Mouse (Mus musculus): ENCODE data around the gene Gm11627. TPM values are rescaled to one million over a fixed set of nuclear protein-coding genes. Genes with fewer than 3 reads are reported as not detected.

Gm11627 gene
- polyA plus RNA-seq, 1 experiment from 2014 or later = 6.6 TPM

- no peak for ATAC-seq (ENCODE audit: low FRiP score)
- Histone ChIP-seq H3K9me3 (replicated peaks) (no peaks in the 10 kb centered on the region), H3K27ac (replicated peaks) (peak overlapping the region; percentile 38), H3K4me2 (0 out of 2 replicates have a peak overlapping the region, but pooled peaks have one; percentile 20), H3K27me3 (replicated peaks) (no peaks in the 10 kb centered on the region), H3K4me3 (replicated peaks) (no peak overlapping the region), H3K36me3 (no peaks in the 10 kb centered on the region), H3K4me1 (peaks cover 9% of the 10 kb centered on the region), H3K9ac (replicated peaks) (no peak overlapping the region)
- WGBS = 8% methylated on average over 4 of the region's 4 CpGs
Observed at GRCm38 (mm10) chr11:102595341-102595820, 16.1 kb upstream of the Gm11627 start.

- no peak overlapping the region for H3K4me3 ChIP-seq (replicated peaks)
- H3K36me3 ChIP-seq = no peaks in the 10 kb centered on the region
- no peaks in the 10 kb centered on the region for H3K9me3 ChIP-seq (replicated peaks)
- H3K9ac ChIP-seq (replicated peaks) = no peak overlapping the region
- no peaks in the 10 kb centered on the region for H3K27me3 ChIP-seq (replicated peaks)
- H3K4me2 ChIP-seq = no peak overlapping the region
- H3K4me1 ChIP-seq = peaks cover 4% of the 10 kb centered on the region; the same call in 1 of the 2 replicates
- no peak for ATAC-seq (ENCODE audit: low FRiP score)
- WGBS = 85% methylated on average over 3 of the region's 3 CpGs
- H3K27ac ChIP-seq (replicated peaks) = no peak overlapping the region
Observed at GRCm38 (mm10) chr11:102587554-102587953, 8.3 kb upstream of the Gm11627 start.

GRCm38 (mm10) chr11:102586445-102587130 lies 7.3 kb upstream of the Gm11627 start:
- ATAC-seq (ENCODE audit: low FRiP score) = no peak
- Histone ChIP-seq H3K4me2 (no peak overlapping the region), H3K36me3 (no peaks in the 10 kb centered on the region), H3K27me3 (replicated peaks) (peaks cover under 1% of the 10 kb centered on the region; the same call in 1 of the 2 replicates), H3K4me3 (replicated peaks) (no peak overlapping the region), H3K27ac (replicated peaks) (no peak overlapping the region), H3K4me1 (peaks cover 12% of the 10 kb centered on the region), H3K9ac (replicated peaks) (no peak overlapping the region), H3K9me3 (replicated peaks) (no peaks in the 10 kb centered on the region)
- 88% methylated on average over 4 of the region's 4 CpGs for WGBS

GRCm38 (mm10) chr11:102582736-102583135 lies 3.5 kb upstream of the Gm11627 start:
- H3K27me3 ChIP-seq (replicated peaks) = peaks cover 5% of the 10 kb centered on the region; the same call in 1 of the 2 replicates
- no peak overlapping the region for H3K27ac ChIP-seq (replicated peaks)
- ATAC-seq (ENCODE audit: low FRiP score) = no peak
- 38% methylated on average over 5 of the region's 5 CpGs for WGBS
- H3K36me3 ChIP-seq = no peaks in the 10 kb centered on the region
- H3K9ac ChIP-seq (replicated peaks) = no peak overlapping the region
- no peaks in the 10 kb centered on the region for H3K9me3 ChIP-seq (replicated peaks)
- no peak overlapping the region for H3K4me2 ChIP-seq
- no peak overlapping the region for H3K4me3 ChIP-seq (replicated peaks)
- peaks cover 32% of the 10 kb centered on the region for H3K4me1 ChIP-seq

GRCm38 (mm10) chr11:102582016-102582610 lies 2.9 kb upstream of the Gm11627 start:
- no peak overlapping the region for H3K9ac ChIP-seq (replicated peaks)
- H3K9me3 ChIP-seq (replicated peaks) = no peaks in the 10 kb centered on the region
- no peak overlapping the region for H3K4me3 ChIP-seq (replicated peaks)
- H3K4me2 ChIP-seq = no peak overlapping the region
- no peak for ATAC-seq (ENCODE audit: low FRiP score)
- peak overlapping the region; percentile 60; the same call in 1 of the 2 replicates for H3K27ac ChIP-seq (replicated peaks)
- H3K27me3 ChIP-seq (replicated peaks) = peaks cover 5% of the 10 kb centered on the region; the same call in 1 of the 2 replicates
- no peaks in the 10 kb centered on the region for H3K36me3 ChIP-seq
- WGBS = 19% methylated on average over 13 of the region's 13 CpGs
- peaks cover 32% of the 10 kb centered on the region for H3K4me1 ChIP-seq

- Histone ChIP-seq H3K9ac (replicated peaks) (no peak overlapping the region), H3K9me3 (replicated peaks) (no peaks in the 10 kb centered on the region), H3K36me3 (no peaks in the 10 kb centered on the region), H3K4me3 (replicated peaks) (no peak overlapping the region), H3K4me1 (peaks cover 32% of the 10 kb centered on the region), H3K27ac (replicated peaks) (peak overlapping the region; percentile 60), H3K27me3 (replicated peaks) (peaks cover 5% of the 10 kb centered on the region; the same call in 1 of the 2 replicates), H3K4me2 (no peak overlapping the region)
- no peak for ATAC-seq (ENCODE audit: low FRiP score)
- WGBS = 18% methylated on average over 11 of the region's 11 CpGs
Observed at GRCm38 (mm10) chr11:102581281-102582015, 2.2 kb upstream of the Gm11627 start.

- Histone ChIP-seq H3K36me3 (no peaks in the 10 kb centered on the region), H3K4me3 (replicated peaks) (no peak overlapping the region), H3K4me2 (peak overlapping the region; percentile 51; the same call in 1 of the 2 replicates), H3K27ac (replicated peaks) (peak overlapping the region; percentile 75), H3K9me3 (replicated peaks) (no peaks in the 10 kb centered on the region), H3K4me1 (peaks cover 32% of the 10 kb centered on the region), H3K9ac (replicated peaks) (no peak overlapping the region), H3K27me3 (replicated peaks) (peaks cover 5% of the 10 kb centered on the region; the same call in 1 of the 2 replicates)
- 28% methylated on average over 3 of the region's 3 CpGs for WGBS
- ATAC-seq (ENCODE audit: low FRiP score) = no peak
Observed at GRCm38 (mm10) chr11:102580034-102580330, 721 bp upstream of the Gm11627 start.

GRCm38 (mm10) chr11:102578341-102579118 lies 731 bp downstream of the Gm11627 start:
- Histone ChIP-seq H3K9ac (replicated peaks) (0 out of 2 replicates have a peak overlapping the region, but pooled peaks have one; percentile 10), H3K4me1 (peaks cover 32% of the 10 kb centered on the region), H3K9me3 (replicated peaks) (no peaks in the 10 kb centered on the region), H3K27ac (replicated peaks) (peak overlapping the region; percentile 75), H3K36me3 (no peaks in the 10 kb centered on the region), H3K27me3 (replicated peaks) (peaks cover 5% of the 10 kb centered on the region; the same call in 1 of the 2 replicates), H3K4me3 (replicated peaks) (peak overlapping the region; percentile 22), H3K4me2 (peak overlapping the region; percentile 51)
- 5% methylated on average over 27 of the region's 27 CpGs for WGBS
- ATAC-seq (ENCODE audit: low FRiP score) = peak; percentile 35

- Histone ChIP-seq H3K27me3 (replicated peaks) (peaks cover under 1% of the 10 kb centered on the region; the same call in 1 of the 2 replicates), H3K36me3 (no peaks in the 10 kb centered on the region), H3K9me3 (replicated peaks) (no peaks in the 10 kb centered on the region), H3K4me2 (no peak overlapping the region), H3K9ac (replicated peaks) (no peak overlapping the region), H3K27ac (replicated peaks) (no peak overlapping the region), H3K4me1 (peaks cover 21% of the 10 kb centered on the region), H3K4me3 (replicated peaks) (no peak overlapping the region)
- 76% methylated on average over 13 of the region's 13 CpGs for WGBS
- no peak for ATAC-seq (ENCODE audit: low FRiP score)
Observed at GRCm38 (mm10) chr11:102576050-102576754, 3.1 kb downstream of the Gm11627 start.

GRCm38 (mm10) chr11:102575034-102575433 lies 4.2 kb downstream of the Gm11627 start:
- Histone ChIP-seq H3K9me3 (replicated peaks) (no peaks in the 10 kb centered on the region), H3K36me3 (no peaks in the 10 kb centered on the region), H3K4me3 (replicated peaks) (no peak overlapping the region), H3K4me1 (peaks cover 20% of the 10 kb centered on the region), H3K9ac (replicated peaks) (no peak overlapping the region), H3K27ac (replicated peaks) (no peak overlapping the region), H3K4me2 (no peak overlapping the region), H3K27me3 (replicated peaks) (no peaks in the 10 kb centered on the region)
- 29% methylated on average over 1 of the region's 1 CpGs for WGBS
- no peak for ATAC-seq (ENCODE audit: low FRiP score)
